Mouse (Mus musculus): ENCODE data around the gene Xaf1. TPM values are rescaled to one million over a fixed set of nuclear protein-coding genes. Genes with fewer than 3 reads are reported as not detected.

Xaf1 gene
- total RNA-seq (2014; rRNA removed) = 0.47 and 4.5 TPM in 2 replicates
- polyA plus RNA-seq (2015; fragmentation: Nextera tagmentation; extraction: Ambion mirVana) = 5.5 and 10.0 TPM in 2 replicates

DNA sequence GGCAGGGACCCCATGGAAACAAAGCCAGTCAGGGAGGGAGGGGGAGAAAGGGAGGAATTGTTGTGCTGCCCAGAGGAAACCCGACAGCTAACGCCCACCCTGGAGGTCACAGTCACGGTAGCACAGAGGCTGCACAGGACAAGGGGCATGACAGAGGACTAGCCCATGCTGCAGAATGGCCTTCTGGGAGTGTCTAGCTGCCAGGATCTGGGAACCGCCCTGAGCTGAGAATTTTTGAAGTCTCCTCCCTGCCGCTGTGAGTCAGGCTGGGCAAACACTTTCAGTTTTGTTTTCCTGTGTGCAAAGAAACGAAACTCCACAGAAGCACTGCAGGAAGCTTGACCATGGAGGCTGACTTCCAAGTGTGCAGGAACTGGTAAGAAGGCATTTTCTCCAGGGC lies at the start of gene Xaf1:
Gene Xaf1, plus strand, starts transcription at position 296 of the 400 bp plus-strand sequence.
- TF ChIP-seq CTCF (IDR thresholded peaks at IDR 0.05; ENCODE audit: low read depth) = no peak
- peak within 1 kb of the TSS; percentile 14; the same call in 1 of the 2 replicates for H3K4me3 ChIP-seq (ENCODE audit: low read length)
- no peaks in the 10 kb centered on the region for H3K36me3 ChIP-seq (ENCODE audit: insufficient read depth, low read length)
- H3K27me3 ChIP-seq (ENCODE audit: insufficient read depth, low read length) = no peaks in the 10 kb centered on the region
- H3K9ac ChIP-seq (replicated peaks; ENCODE audit: low read length) = no peak within 1 kb of the TSS
- H3K9me3 ChIP-seq (ENCODE audit: low read length) = no peaks in the 10 kb centered on the region
- H3K4me2 ChIP-seq (ENCODE audit: low read depth, low read length) = peak within 1 kb of the TSS; percentile 43
- no peak for ATAC-seq
- DNase-seq (ENCODE audit: low spot score) = peak; percentile 26
- no peaks in the 10 kb centered on the region; the same call in 1 of the 2 replicates for H3K4me1 ChIP-seq (ENCODE audit: insufficient read depth, low read length)
- 29% methylated on average over 6 of the region's 6 CpGs for WGBS
- H3K27ac ChIP-seq = peak within 1 kb of the TSS; percentile 48; the same call in 1 of the 2 replicates

DNA sequence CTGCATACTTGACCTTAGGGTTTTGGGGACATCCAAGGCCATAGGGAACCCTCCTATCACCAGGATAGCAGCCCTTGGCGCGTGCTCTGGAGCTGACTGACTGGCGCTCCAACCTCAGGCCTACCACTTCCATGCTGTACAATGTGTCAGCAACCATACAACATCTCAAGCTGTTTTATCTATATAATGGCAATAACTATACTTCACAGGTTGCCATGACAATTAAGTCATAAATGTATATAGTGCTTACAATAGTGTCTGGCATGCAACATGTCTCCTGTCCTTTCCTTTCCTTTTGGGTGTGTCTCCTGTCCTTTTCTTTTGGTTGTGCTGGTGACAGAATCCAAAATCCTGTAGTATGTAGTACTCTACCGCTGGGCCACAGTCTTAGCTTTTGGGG lies 45.8 kb upstream of the Xaf1 start:
- no peak for TF ChIP-seq CTCF (IDR thresholded peaks at IDR 0.05; ENCODE audit: low read depth)
- no peaks in the 10 kb centered on the region for H3K36me3 ChIP-seq (ENCODE audit: insufficient read depth, low read length)
- DNase-seq (ENCODE audit: low spot score) = no peak
- H3K9ac ChIP-seq (replicated peaks; ENCODE audit: low read length) = no peak overlapping the region
- no peak for ATAC-seq
- H3K9me3 ChIP-seq (ENCODE audit: low read length) = no peaks in the 10 kb centered on the region
- H3K4me2 ChIP-seq (ENCODE audit: low read depth, low read length) = no peak overlapping the region
- no peaks in the 10 kb centered on the region for H3K27me3 ChIP-seq (ENCODE audit: insufficient read depth, low read length)
- 88% methylated on average over 4 of the region's 4 CpGs for WGBS
- no peak overlapping the region for H3K27ac ChIP-seq
- no peaks in the 10 kb centered on the region for H3K4me1 ChIP-seq (ENCODE audit: insufficient read depth, low read length)
- H3K4me3 ChIP-seq (ENCODE audit: low read length) = no peak overlapping the region

- H3K9ac ChIP-seq (replicated peaks; ENCODE audit: low read length) = no peak overlapping the region
- H3K4me3 ChIP-seq (ENCODE audit: low read length) = no peak overlapping the region
- no peaks in the 10 kb centered on the region for H3K4me1 ChIP-seq (ENCODE audit: insufficient read depth, low read length)
- no peaks in the 10 kb centered on the region for H3K27me3 ChIP-seq (ENCODE audit: insufficient read depth, low read length)
- ATAC-seq (no peak), DNase-seq (ENCODE audit: low spot score) (no peak)
- 88% methylated on average over 2 of the region's 2 CpGs for WGBS
- no peak for TF ChIP-seq CTCF (IDR thresholded peaks at IDR 0.05; ENCODE audit: low read depth)
- no peak overlapping the region for H3K4me2 ChIP-seq (ENCODE audit: low read depth, low read length)
- H3K27ac ChIP-seq = no peak overlapping the region
- H3K9me3 ChIP-seq (ENCODE audit: low read length) = no peaks in the 10 kb centered on the region
- H3K36me3 ChIP-seq (ENCODE audit: insufficient read depth, low read length) = no peaks in the 10 kb centered on the region
Measured at GRCm38 (mm10) chr11:72256441-72256840, 45.0 kb upstream of the Xaf1 start.

- ATAC-seq (peak; percentile 72), DNase-seq (ENCODE audit: low spot score) (peak; percentile 52)
- Histone ChIP-seq H3K9me3 (ENCODE audit: low read length) (no peaks in the 10 kb centered on the region), H3K4me3 (ENCODE audit: low read length) (peak overlapping the region; percentile 45; the same call in 1 of the 2 replicates), H3K4me2 (ENCODE audit: low read depth, low read length) (peak overlapping the region; percentile 67), H3K4me1 (ENCODE audit: insufficient read depth, low read length) (peaks cover 10% of the 10 kb centered on the region), H3K36me3 (ENCODE audit: insufficient read depth, low read length) (no peaks in the 10 kb centered on the region), H3K27me3 (ENCODE audit: insufficient read depth, low read length) (peaks cover 4% of the 10 kb centered on the region; the same call in 1 of the 2 replicates), H3K27ac (peak overlapping the region; percentile 36; the same call in 1 of the 2 replicates), H3K9ac (replicated peaks; ENCODE audit: low read length) (no peak overlapping the region)
- 0 out of 2 replicates have a peak, but pooled peaks have one; percentile 1 for TF ChIP-seq CTCF (IDR thresholded peaks at IDR 0.05; ENCODE audit: low read depth)
- 7% methylated on average over 11 of the region's 11 CpGs for WGBS
Measured at GRCm38 (mm10) chr11:72265483-72265882, 35.9 kb upstream of the Xaf1 start.

GRCm38 (mm10) chr11:72266207-72266959 lies 35.0 kb upstream of the Xaf1 start:
- Histone ChIP-seq H3K9me3 (ENCODE audit: low read length) (no peaks in the 10 kb centered on the region), H3K4me2 (ENCODE audit: low read depth, low read length) (peak overlapping the region; percentile 67), H3K36me3 (ENCODE audit: insufficient read depth, low read length) (no peaks in the 10 kb centered on the region), H3K4me3 (ENCODE audit: low read length) (peak overlapping the region; percentile 45), H3K9ac (replicated peaks; ENCODE audit: low read length) (peak overlapping the region; percentile 37), H3K27ac (peak overlapping the region; percentile 32; the same call in 1 of the 2 replicates), H3K4me1 (ENCODE audit: insufficient read depth, low read length) (peaks cover 10% of the 10 kb centered on the region), H3K27me3 (ENCODE audit: insufficient read depth, low read length) (peaks cover 4% of the 10 kb centered on the region; the same call in 1 of the 2 replicates)
- DNase-seq (ENCODE audit: low spot score) (peak; percentile 83), ATAC-seq (peak; percentile 95)
- WGBS = 2% methylated on average over 45 of the region's 46 CpGs
- peak; percentile 65 for TF ChIP-seq CTCF (IDR thresholded peaks at IDR 0.05; ENCODE audit: low read depth)

DNA sequence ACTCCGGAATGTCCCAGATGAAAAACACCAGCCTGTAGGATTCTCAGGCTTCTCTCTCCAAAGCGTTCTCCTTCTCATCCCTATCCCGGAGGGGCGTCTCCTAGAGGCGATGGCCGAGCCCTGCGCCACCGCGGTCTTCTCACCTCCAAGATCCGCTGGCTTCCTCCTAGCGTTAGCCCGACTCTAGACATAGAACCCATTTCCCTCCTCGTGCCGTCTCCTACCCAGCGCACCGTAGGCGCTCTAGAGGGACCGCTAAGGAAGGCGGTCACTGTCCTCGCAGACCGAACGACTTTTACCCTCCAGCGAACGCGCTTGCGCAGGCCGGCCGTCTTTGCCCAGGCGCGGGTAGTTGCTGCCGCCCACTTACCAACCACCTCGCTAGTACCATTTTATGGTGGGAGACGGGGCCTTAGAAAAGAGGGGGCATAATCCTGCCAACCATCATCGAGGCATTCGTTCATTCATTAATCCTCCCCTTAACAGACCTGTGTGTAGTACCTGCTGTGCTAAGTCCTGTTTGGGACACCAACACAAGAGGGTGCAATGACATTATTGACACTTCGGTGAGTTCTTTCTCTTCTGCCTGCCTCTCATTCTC lies 34.4 kb upstream of the Xaf1 start, which contains the start of gene Slc13a5:
Gene Slc13a5, minus strand, starts transcription at position 263 of the 601 bp plus-strand sequence.
- peak within 1 kb of the TSS; percentile 45 for H3K4me3 ChIP-seq (ENCODE audit: low read length)
- H3K36me3 ChIP-seq (ENCODE audit: insufficient read depth, low read length) = no peaks in the 10 kb centered on the region
- H3K9ac ChIP-seq (replicated peaks; ENCODE audit: low read length) = peak within 1 kb of the TSS; percentile 37
- H3K27ac ChIP-seq = peak within 1 kb of the TSS; percentile 32; the same call in 1 of the 2 replicates
- ATAC-seq = peak; percentile 66
- no peak; the same call in 1 of the 2 replicates for TF ChIP-seq CTCF (IDR thresholded peaks at IDR 0.05; ENCODE audit: low read depth)
- H3K9me3 ChIP-seq (ENCODE audit: low read length) = no peaks in the 10 kb centered on the region
- peaks cover 10% of the 10 kb centered on the region for H3K4me1 ChIP-seq (ENCODE audit: insufficient read depth, low read length)
- H3K27me3 ChIP-seq (ENCODE audit: insufficient read depth, low read length) = peaks cover 4% of the 10 kb centered on the region; the same call in 1 of the 2 replicates
- no peak for DNase-seq (ENCODE audit: low spot score)
- H3K4me2 ChIP-seq (ENCODE audit: low read depth, low read length) = peak within 1 kb of the TSS; percentile 67
- WGBS = 2% methylated on average over 36 of the region's 36 CpGs

All from hindbrain, postnatal 0 days (tissue).